Mouse (Mus musculus): ENCODE measurements around the gene Kdm4b. TPM values are rescaled to one million over a fixed set of nuclear protein-coding genes. Genes with fewer than 3 reads are reported as not detected.

Kdm4b gene
- polyA plus RNA-seq, 1 experiment from 2014 or later: 53.5 TPM

- no peaks in the 10 kb centered on the region for H3K27me3 ChIP-seq (replicated peaks; ENCODE audit: control insufficient read depth, insufficient read depth, low read length)
- no peak for ATAC-seq
- WGBS: 46% methylated on average over 8 of the region's 8 CpGs
- H3K4me2 ChIP-seq (ENCODE audit: low read length): no peak overlapping the region
- peaks cover 38% of the 10 kb centered on the region for H3K4me1 ChIP-seq (ENCODE audit: control insufficient read depth, insufficient read depth, low read depth, low read length)
- no peaks in the 10 kb centered on the region for H3K36me3 ChIP-seq (ENCODE audit: control insufficient read depth, insufficient read depth, low read length)
- H3K27ac ChIP-seq (ENCODE audit: low read depth, low read length): no peak overlapping the region
- no peak overlapping the region for H3K4me3 ChIP-seq (ENCODE audit: low read length)
- H3K9me3 ChIP-seq (ENCODE audit: control insufficient read depth, low read length): no peaks in the 10 kb centered on the region
- H3K9ac ChIP-seq (ENCODE audit: low read depth, low read length): no peak overlapping the region
These were observed 7.1 kb downstream of the Kdm4b start for GRCm38 (mm10) chr17:56332987-56333386.

- WGBS: 45% methylated on average over 4 of the region's 4 CpGs
- no peaks in the 10 kb centered on the region for H3K9me3 ChIP-seq (ENCODE audit: control insufficient read depth, low read length)
- H3K9ac ChIP-seq (ENCODE audit: low read depth, low read length): no peak overlapping the region
- ATAC-seq: no peak
- H3K27ac ChIP-seq (ENCODE audit: low read depth, low read length): no peak overlapping the region; the same call in 1 of the 2 replicates
- H3K27me3 ChIP-seq (replicated peaks; ENCODE audit: control insufficient read depth, insufficient read depth, low read length): no peaks in the 10 kb centered on the region
- H3K4me2 ChIP-seq (ENCODE audit: low read length): no peak overlapping the region
- H3K36me3 ChIP-seq (ENCODE audit: control insufficient read depth, insufficient read depth, low read length): no peaks in the 10 kb centered on the region
- H3K4me1 ChIP-seq (ENCODE audit: control insufficient read depth, insufficient read depth, low read depth, low read length): peaks cover 18% of the 10 kb centered on the region
- H3K4me3 ChIP-seq (ENCODE audit: low read length): no peak overlapping the region
These were observed 11.3 kb downstream of the Kdm4b start for GRCm38 (mm10) chr17:56337190-56337589.

DNA sequence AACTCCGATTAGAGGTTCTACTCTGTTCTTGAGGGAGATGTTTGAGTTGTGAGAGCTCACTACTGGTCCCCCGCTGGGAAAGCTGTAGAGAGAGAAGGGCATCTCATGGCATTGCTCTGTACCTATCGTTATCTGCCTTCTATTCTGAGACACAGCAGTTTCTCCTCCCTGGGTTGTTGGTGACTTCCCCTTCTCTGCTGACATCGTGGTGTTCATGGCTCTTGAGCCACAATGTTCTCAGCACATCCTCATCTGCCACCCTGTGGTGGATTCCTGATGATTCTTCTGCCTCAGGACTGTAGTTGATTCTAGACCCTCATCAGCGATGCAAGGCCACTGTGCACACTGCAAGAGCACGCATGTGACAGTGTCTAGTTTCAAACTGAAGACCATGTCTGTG is 11.9 kb downstream of the Kdm4b start:
- Histone ChIP-seq H3K27me3 (replicated peaks; ENCODE audit: control insufficient read depth, insufficient read depth, low read length) (no peaks in the 10 kb centered on the region), H3K27ac (ENCODE audit: low read depth, low read length) (no peak overlapping the region; the same call in 1 of the 2 replicates), H3K36me3 (ENCODE audit: control insufficient read depth, insufficient read depth, low read length) (no peaks in the 10 kb centered on the region), H3K9me3 (ENCODE audit: control insufficient read depth, low read length) (no peaks in the 10 kb centered on the region), H3K4me1 (ENCODE audit: control insufficient read depth, insufficient read depth, low read depth, low read length) (peaks cover 18% of the 10 kb centered on the region), H3K4me2 (ENCODE audit: low read length) (no peak overlapping the region), H3K9ac (ENCODE audit: low read depth, low read length) (no peak overlapping the region), H3K4me3 (ENCODE audit: low read length) (no peak overlapping the region)
- WGBS: 93% methylated on average over 6 of the region's 6 CpGs
- ATAC-seq: no peak

- Histone ChIP-seq H3K36me3 (ENCODE audit: control insufficient read depth, insufficient read depth, low read length) (no peaks in the 10 kb centered on the region), H3K4me2 (ENCODE audit: low read length) (no peak overlapping the region), H3K4me1 (ENCODE audit: control insufficient read depth, insufficient read depth, low read depth, low read length) (peaks cover 18% of the 10 kb centered on the region), H3K27ac (ENCODE audit: low read depth, low read length) (no peak overlapping the region), H3K27me3 (replicated peaks; ENCODE audit: control insufficient read depth, insufficient read depth, low read length) (no peaks in the 10 kb centered on the region), H3K4me3 (ENCODE audit: low read length) (no peak overlapping the region), H3K9me3 (ENCODE audit: control insufficient read depth, low read length) (no peaks in the 10 kb centered on the region), H3K9ac (ENCODE audit: low read depth, low read length) (no peak overlapping the region)
- 55% methylated on average over 4 of the region's 4 CpGs for WGBS
- no peak for ATAC-seq
These were observed 13.0 kb downstream of the Kdm4b start for GRCm38 (mm10) chr17:56338909-56339308.

- H3K4me2 ChIP-seq (ENCODE audit: low read length): no peak overlapping the region
- no peaks in the 10 kb centered on the region for H3K27me3 ChIP-seq (replicated peaks; ENCODE audit: control insufficient read depth, insufficient read depth, low read length)
- H3K9ac ChIP-seq (ENCODE audit: low read depth, low read length): no peak overlapping the region
- no peaks in the 10 kb centered on the region for H3K36me3 ChIP-seq (ENCODE audit: control insufficient read depth, insufficient read depth, low read length)
- H3K4me3 ChIP-seq (ENCODE audit: low read length): no peak overlapping the region
- peaks cover 18% of the 10 kb centered on the region for H3K4me1 ChIP-seq (ENCODE audit: control insufficient read depth, insufficient read depth, low read depth, low read length)
- no peaks in the 10 kb centered on the region for H3K9me3 ChIP-seq (ENCODE audit: control insufficient read depth, low read length)
- no peak for ATAC-seq
- H3K27ac ChIP-seq (ENCODE audit: low read depth, low read length): no peak overlapping the region
These were observed 14.9 kb downstream of the Kdm4b start for GRCm38 (mm10) chr17:56340717-56341116.

- WGBS: 79% methylated on average over 3 of the region's 3 CpGs
- ATAC-seq: no peak
- Histone ChIP-seq H3K4me2 (ENCODE audit: low read length) (no peak overlapping the region), H3K4me3 (ENCODE audit: low read length) (no peak overlapping the region), H3K27me3 (replicated peaks; ENCODE audit: control insufficient read depth, insufficient read depth, low read length) (no peaks in the 10 kb centered on the region), H3K9ac (ENCODE audit: low read depth, low read length) (no peak overlapping the region), H3K4me1 (ENCODE audit: control insufficient read depth, insufficient read depth, low read depth, low read length) (peaks cover 11% of the 10 kb centered on the region; the same call in 1 of the 2 replicates), H3K36me3 (ENCODE audit: control insufficient read depth, insufficient read depth, low read length) (no peaks in the 10 kb centered on the region), H3K9me3 (ENCODE audit: control insufficient read depth, low read length) (no peaks in the 10 kb centered on the region), H3K27ac (ENCODE audit: low read depth, low read length) (no peak overlapping the region)
These were observed 17.6 kb downstream of the Kdm4b start for GRCm38 (mm10) chr17:56343466-56343865.

- Histone ChIP-seq H3K9ac (ENCODE audit: low read depth, low read length) (no peak overlapping the region), H3K27ac (ENCODE audit: low read depth, low read length) (no peak overlapping the region), H3K4me1 (ENCODE audit: control insufficient read depth, insufficient read depth, low read depth, low read length) (peaks cover 10% of the 10 kb centered on the region; the same call in 1 of the 2 replicates), H3K4me3 (ENCODE audit: low read length) (no peak overlapping the region), H3K9me3 (ENCODE audit: control insufficient read depth, low read length) (no peaks in the 10 kb centered on the region), H3K36me3 (ENCODE audit: control insufficient read depth, insufficient read depth, low read length) (no peaks in the 10 kb centered on the region), H3K4me2 (ENCODE audit: low read length) (no peak overlapping the region), H3K27me3 (replicated peaks; ENCODE audit: control insufficient read depth, insufficient read depth, low read length) (no peaks in the 10 kb centered on the region)
- WGBS: 84% methylated on average over 2 of the region's 2 CpGs
- ATAC-seq: no peak
These were observed 19.5 kb downstream of the Kdm4b start for GRCm38 (mm10) chr17:56345364-56345763.

DNA sequence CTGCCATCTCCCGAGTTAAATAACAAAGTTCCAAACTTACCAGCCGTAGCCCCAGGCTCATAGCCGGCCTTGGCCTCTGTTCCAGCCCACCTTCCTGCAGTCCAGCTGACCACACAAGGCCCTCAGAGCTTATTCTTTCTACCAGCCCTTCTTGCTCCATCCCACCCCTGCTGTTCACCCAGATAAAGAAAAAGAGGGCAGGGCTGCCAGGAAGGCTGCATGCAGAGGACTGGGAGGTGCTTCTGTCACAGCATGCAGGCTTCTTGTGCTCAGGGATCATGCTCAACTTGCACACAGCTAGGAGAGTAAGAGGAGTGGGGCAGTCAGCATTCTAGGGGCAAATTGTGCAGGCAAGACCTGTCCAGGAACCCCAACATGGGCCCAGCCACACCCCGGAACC is 22.3 kb downstream of the Kdm4b start:
- H3K4me1 ChIP-seq (ENCODE audit: control insufficient read depth, insufficient read depth, low read depth, low read length): peaks cover 7% of the 10 kb centered on the region; the same call in 1 of the 2 replicates
- no peaks in the 10 kb centered on the region for H3K9me3 ChIP-seq (ENCODE audit: control insufficient read depth, low read length)
- no peak overlapping the region for H3K4me2 ChIP-seq (ENCODE audit: low read length)
- no peaks in the 10 kb centered on the region for H3K27me3 ChIP-seq (replicated peaks; ENCODE audit: control insufficient read depth, insufficient read depth, low read length)
- H3K4me3 ChIP-seq (ENCODE audit: low read length): no peak overlapping the region
- WGBS: 73% methylated on average over 4 of the region's 4 CpGs
- no peak for ATAC-seq
- H3K9ac ChIP-seq (ENCODE audit: low read depth, low read length): no peak overlapping the region
- H3K27ac ChIP-seq (ENCODE audit: low read depth, low read length): no peak overlapping the region
- no peaks in the 10 kb centered on the region; the same call in 1 of the 2 replicates for H3K36me3 ChIP-seq (ENCODE audit: control insufficient read depth, insufficient read depth, low read length)

DNA sequence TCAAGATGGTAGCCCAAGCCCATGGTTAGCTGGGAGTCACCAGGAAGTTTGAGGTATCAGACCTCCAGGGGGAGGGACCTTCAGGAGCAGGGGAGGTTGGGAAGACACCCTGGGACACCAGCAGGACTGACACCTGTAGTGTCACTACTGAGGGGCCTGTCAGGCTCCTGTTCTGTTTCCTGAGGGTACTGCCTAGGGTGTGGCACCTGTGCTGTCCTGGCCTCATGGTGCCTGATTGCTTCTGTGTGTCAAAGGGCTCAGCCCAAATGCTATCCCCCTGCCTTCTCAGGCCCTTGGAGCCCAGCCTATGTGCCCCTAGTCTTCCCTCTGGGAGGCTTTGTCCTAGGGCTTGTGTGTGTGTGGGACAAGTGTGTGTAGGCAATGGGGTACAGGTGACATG is 22.7 kb downstream of the Kdm4b start:
- Histone ChIP-seq H3K27ac (ENCODE audit: low read depth, low read length) (no peak overlapping the region), H3K36me3 (ENCODE audit: control insufficient read depth, insufficient read depth, low read length) (peaks cover 4% of the 10 kb centered on the region), H3K27me3 (replicated peaks; ENCODE audit: control insufficient read depth, insufficient read depth, low read length) (no peaks in the 10 kb centered on the region), H3K9me3 (ENCODE audit: control insufficient read depth, low read length) (no peaks in the 10 kb centered on the region), H3K4me2 (ENCODE audit: low read length) (no peak overlapping the region), H3K9ac (ENCODE audit: low read depth, low read length) (no peak overlapping the region), H3K4me1 (ENCODE audit: control insufficient read depth, insufficient read depth, low read depth, low read length) (peaks cover 7% of the 10 kb centered on the region; the same call in 1 of the 2 replicates), H3K4me3 (ENCODE audit: low read length) (no peak overlapping the region)
- ATAC-seq: no peak

DNA sequence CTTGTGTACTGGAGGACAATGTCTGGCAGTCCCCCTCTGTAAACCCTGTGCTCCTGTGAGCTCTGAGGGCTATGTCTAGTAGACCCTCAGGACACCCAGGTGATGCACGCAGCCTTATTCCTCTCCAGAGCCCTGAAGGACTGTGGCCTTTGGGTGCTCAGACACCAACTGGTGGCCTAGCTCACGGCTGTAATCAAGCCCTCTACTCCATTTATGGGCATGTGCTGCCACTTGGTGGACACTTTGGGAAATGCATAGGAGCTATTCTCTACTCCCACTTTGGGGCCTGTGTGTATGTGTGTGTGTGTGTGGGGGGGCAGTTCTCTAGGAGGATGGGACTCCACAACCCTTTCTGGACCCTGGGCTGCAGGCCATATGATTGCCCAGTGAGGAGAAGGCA is 24.8 kb downstream of the Kdm4b start:
- Histone ChIP-seq H3K4me1 (ENCODE audit: control insufficient read depth, insufficient read depth, low read depth, low read length) (peaks cover 7% of the 10 kb centered on the region; the same call in 1 of the 2 replicates), H3K36me3 (ENCODE audit: control insufficient read depth, insufficient read depth, low read length) (peaks cover 18% of the 10 kb centered on the region), H3K4me2 (ENCODE audit: low read length) (no peak overlapping the region), H3K27me3 (replicated peaks; ENCODE audit: control insufficient read depth, insufficient read depth, low read length) (no peaks in the 10 kb centered on the region), H3K4me3 (ENCODE audit: low read length) (no peak overlapping the region), H3K27ac (ENCODE audit: low read depth, low read length) (no peak overlapping the region), H3K9ac (ENCODE audit: low read depth, low read length) (0 out of 2 replicates have a peak overlapping the region, but pooled peaks have one; percentile 1), H3K9me3 (ENCODE audit: control insufficient read depth, low read length) (no peaks in the 10 kb centered on the region)
- WGBS: 32% methylated on average over 2 of the region's 2 CpGs
- peak; percentile 41 for ATAC-seq

Data from hindbrain, embryonic 16.5 days (tissue).